Comparison of ENCODE assay signal across 21 mouse cellular contexts in genomic region chr12:83984752-83985151, GRCm38 (mm10). TPM values are rescaled to one million over a fixed set of nuclear protein-coding genes. Genes with fewer than 3 reads are reported as not detected.
DNase-seq lines count a peak whose midpoint lies in the region; ATAC-seq and TF ChIP-seq lines count a peak whose summit lies in the region.
"Had no signal": no experiment of that assay in that cellular context is flagged by ENCODE, and none has a peak within 500 bp of the region (broad histone marks: within the 10 kb centered on the region; RNA-seq: fewer than 3 reads in every experiment).

Gene Heatr4, minus strand, starts transcription at chr12:83984852.

- H3K27ac ChIP-seq in lung, embryonic 15.5 days = 0 out of 2 replicates have a peak within 1 kb of the TSS, but pooled peaks have one; percentile 13
- H3K27ac ChIP-seq in testis, adult 2 months (ENCODE audit: control insufficient read depth, insufficient read depth, low read depth, low read length) = no peak within 1 kb of the TSS

- no peaks in the 10 kb centered on the region for H3K36me3 ChIP-seq in lung, embryonic 15.5 days
- no peaks in the 10 kb centered on the region for H3K36me3 ChIP-seq in testis, adult 2 months (ENCODE audit: control insufficient read depth, insufficient read depth, low read length)
- H3K36me3 ChIP-seq: G1E had no signal

- ATAC-seq in lung, embryonic 15.5 days (ENCODE audit: borderline replicate concordance, extremely low read depth, low FRiP score, low TSS enrichment) = no peak
- ATAC-seq: activated CD4-positive, CD25-positive, alpha-beta regulatory T cell, adult 4 months; CD4-positive, CD25-positive, alpha-beta regulatory T cell, adult 4 months; Patski had no signal

- H3K9ac ChIP-seq in lung, embryonic 15.5 days = no peak within 1 kb of the TSS

- H3K4me1 ChIP-seq in lung, embryonic 15.5 days = peaks cover 19% of the 10 kb centered on the region
- peaks cover 9% of the 10 kb centered on the region for H3K4me1 ChIP-seq in testis, adult 2 months (ENCODE audit: control insufficient read depth, insufficient read depth, low read length)

- no peaks in the 10 kb centered on the region for H3K9me3 ChIP-seq in lung, embryonic 15.5 days

- H3K4me3 ChIP-seq in lung, embryonic 15.5 days = no peak within 1 kb of the TSS
- peak within 1 kb of the TSS; percentile 80 for H3K4me3 ChIP-seq in testis, adult 2 months (ENCODE audit: control insufficient read depth, low read depth, low read length)

- no peak for TF ChIP-seq CTCF in testis, adult 2 months (IDR thresholded peaks at IDR 0.05; ENCODE audit: control insufficient read depth, insufficient read depth, insufficient replicate concordance, low read depth, low read length)

- no peak within 1 kb of the TSS for H3K4me2 ChIP-seq in lung, embryonic 15.5 days

- DNase-seq in lung, postnatal 4 days = no peak
- DNase-seq in testis, postnatal 10 days (ENCODE audit: low spot score) = no peak
- DNase-seq: adrenal gland, adult 2 months; adrenal gland, adult 8-10 months; adrenal gland, postnatal 10 days; adrenal gland, postnatal 14 days; adrenal gland, postnatal 25 days; adrenal gland, postnatal 36 days; B cell, adult 2 months; cerebellum, adult 11 months; cerebellum, adult 11-12 months; cerebellum, adult 18-20 months had no signal

- no peak for TF ChIP-seq POLR2A in testis, adult 2 months (IDR thresholded peaks at IDR 0.05; ENCODE audit: control insufficient read depth, low read depth, low read length)

- 65% methylated on average over 4 of the region's 4 CpGs for WGBS in lung, embryonic 15.5 days

- H3K27me3 ChIP-seq in lung, embryonic 15.5 days = no peaks in the 10 kb centered on the region
- H3K27me3 ChIP-seq in testis, adult 2 months (ENCODE audit: control insufficient read depth, insufficient read depth, low read length) = no peaks in the 10 kb centered on the region
- H3K27me3 ChIP-seq: CH12.LX, Patski had no signal

RNA-seq across cellular contexts. Expression of gene Heatr4, which starts in this region (rescaled TPM):
- polyA plus RNA-seq in lung, embryonic 15.5 days (2015; fragmentation: Nextera tagmentation; extraction: Ambion mirVana) = not detected in 2 replicates
- polyA plus RNA-seq in testis, adult 2 months (2012; rRNA removed) = 33.7 and 40.7 TPM in 2 replicates
- polyA plus RNA-seq: activated CD4-positive, CD25-positive, alpha-beta regulatory T cell, adult 4 months; adrenal gland, adult 2 months; brain, embryonic 14.5 days; C2C12; CD4-positive, CD25-positive, alpha-beta regulatory T cell, adult 4 months; G1E; Patski had no signal

Comparison
In these comparisons a context has a peak if more than half of its experiments do, and no peak if none do; other contexts are left out.
1. RNA of gene Heatr4 (polyA plus RNA-seq): 33.7 to 40.7 TPM in testis, adult 2 months; not detected in lung, embryonic 15.5 days; every median in the first group is over 10 times any median in the second.